Mouse (Mus musculus) liver, embryonic 13.5 days (tissue): Measurements from ENCODE around the gene Lrrc7. TPM values are rescaled to one million over a fixed set of nuclear protein-coding genes. Genes with fewer than 3 reads are reported as not detected.
"Not testable (repeated sequence)": the region's sequence is repeated elsewhere in the genome, so short reads cannot be mapped to it uniquely, and the experiment has no call there.

Source experiments
- ATAC-seq: fragments of 200-750 bp; cut with Nextera tagmentation; 2 replicates; pipeline ENCODE4 v1.8.0; 2017; ENCODE audit warnings: low read depth, mild to moderate bottlenecking, moderate number of reproducible peaks, moderate library complexity
- DNase-seq: peaks from one replicate; pipeline ENCODE4 v3.0.0; 2022
- H3K27ac ChIP-seq: fragments of 300-500 bp; sonication (generic); 2 replicates; pipeline ENCODE4 v1.5.1; 2015; ENCODE audit warnings: moderate library complexity, mild to moderate bottlenecking, inconsistent platforms
- H3K27me3 ChIP-seq: fragments of 300-500 bp; sonication (generic); 2 replicates; pipeline ENCODE4 v1.6.1; 2015; ENCODE audit warnings: mild to moderate bottlenecking, inconsistent platforms
- H3K36me3 ChIP-seq: fragments of 300-500 bp; sonication (generic); 2 replicates; pipeline ENCODE4 v1.6.1; 2015; ENCODE audit warnings: mild to moderate bottlenecking, inconsistent platforms
- H3K4me1 ChIP-seq: fragments of 300-500 bp; sonication (generic); replicated peaks from 2 replicates; pipeline ENCODE4 v1.6.1; 2015; ENCODE audit warnings: inconsistent platforms
- H3K4me2 ChIP-seq: fragments of 300-500 bp; sonication (generic); 2 replicates; pipeline ENCODE4 v1.6.1; 2015; ENCODE audit warnings: inconsistent platforms, mild to moderate bottlenecking, moderate library complexity
- H3K4me3 ChIP-seq: fragments of 300-500 bp; sonication (generic); replicated peaks from 2 replicates; pipeline ENCODE4 v1.5.1; 2015; ENCODE audit warnings: mild to moderate bottlenecking, inconsistent platforms
- H3K9ac ChIP-seq: fragments of 300-500 bp; sonication (generic); 2 replicates; pipeline ENCODE4 v1.6.1; 2015; ENCODE audit warnings: mild to moderate bottlenecking, inconsistent platforms
- H3K9me3 ChIP-seq: fragments of 300-500 bp; sonication (generic); replicated peaks from 2 replicates; pipeline ENCODE4 v1.6.1; 2016; ENCODE audit warnings: inconsistent platforms
- WGBS: fragments of 180-500 bp; shearing (Covaris S2); methylation state at CpG from one replicate; pipeline ENCODE4 v1.1.7; 2015; ENCODE audit not compliant: insufficient replicate concordance; 5-methylcytosine and 5-hydroxymethylcytosine counted together
- polyA plus RNA-seq: library from polyadenylated mRNA; unstranded; fragments of >200 nt; fragmentation: Nextera tagmentation; extraction: Ambion mirVana; gene quantifications from 2 replicates; pipeline ENCODE4 v1.2.1, GENCODE M21; 2015

The Lrrc7 gene
- polyA plus RNA-seq, 1 experiment from 2014 or later, result 0.05 TPM

GRCm38 (mm10) chr3:158103467-158103866 is 458.6 kb downstream of the Lrrc7 start:
- Histone ChIP-seq H3K4me3 (no peak overlapping the region), H3K4me1 (no peaks in the 10 kb centered on the region), H3K9ac (no peak overlapping the region), H3K4me2 (no peak overlapping the region), H3K27me3 (no peaks in the 10 kb centered on the region), H3K36me3 (no peaks in the 10 kb centered on the region), H3K27ac (no peak overlapping the region), H3K9me3 (no peaks in the 10 kb centered on the region)
- ATAC-seq, result no peak
- WGBS, result 47% methylated on average over 2 of the region's 2 CpGs
- no peak for DNase-seq

- not testable (repeated sequence) for H3K36me3 ChIP-seq, H3K9ac ChIP-seq, H3K27ac ChIP-seq, ATAC-seq, DNase-seq, H3K4me2 ChIP-seq, H3K27me3 ChIP-seq, H3K4me3 ChIP-seq, H3K4me1 ChIP-seq, H3K9me3 ChIP-seq
- WGBS, result 38% methylated on average over 1 of the region's 1 CpGs
Observed at GRCm38 (mm10) chr3:158102530-158102929, 459.5 kb downstream of the Lrrc7 start.

- H3K9me3 ChIP-seq, ATAC-seq, H3K9ac ChIP-seq, H3K4me3 ChIP-seq, H3K36me3 ChIP-seq, H3K27ac ChIP-seq, DNase-seq, H3K27me3 ChIP-seq, H3K4me1 ChIP-seq, H3K4me2 ChIP-seq: not testable (repeated sequence)
- 76% methylated on average over 9 of the region's 10 CpGs for WGBS
Observed at GRCm38 (mm10) chr3:158102043-158102442, 460.0 kb downstream of the Lrrc7 start.

GRCm38 (mm10) chr3:158093919-158094318 is 468.1 kb downstream of the Lrrc7 start:
- H3K9me3 ChIP-seq, result no peaks in the 10 kb centered on the region

GRCm38 (mm10) chr3:158091601-158092000 is 470.4 kb downstream of the Lrrc7 start:
- Histone ChIP-seq H3K27me3 (no peaks in the 10 kb centered on the region), H3K4me3 (no peak overlapping the region), H3K9me3 (no peaks in the 10 kb centered on the region), H3K9ac (no peak overlapping the region), H3K4me1 (no peaks in the 10 kb centered on the region), H3K27ac (no peak overlapping the region), H3K36me3 (no peaks in the 10 kb centered on the region), H3K4me2 (no peak overlapping the region)
- DNase-seq, result no peak
- ATAC-seq, result no peak
- WGBS, result 54% methylated on average over 3 of the region's 3 CpGs

More at GRCm38 (mm10) chr3:158093919-158094318, 468.1 kb downstream of the Lrrc7 start:
- H3K36me3 ChIP-seq, result no peaks in the 10 kb centered on the region
- no peak for ATAC-seq
- 53% methylated on average over 4 of the region's 4 CpGs for WGBS
- no peaks in the 10 kb centered on the region for H3K4me1 ChIP-seq
- no peak overlapping the region for H3K4me2 ChIP-seq
- DNase-seq, result no peak
- H3K4me3 ChIP-seq, result no peak overlapping the region
- no peak overlapping the region for H3K9ac ChIP-seq
- no peak overlapping the region for H3K27ac ChIP-seq
- no peaks in the 10 kb centered on the region for H3K27me3 ChIP-seq

- Histone ChIP-seq H3K4me1 (no peaks in the 10 kb centered on the region), H3K9ac (no peak overlapping the region), H3K27ac (no peak overlapping the region), H3K27me3 (no peaks in the 10 kb centered on the region), H3K4me3 (no peak overlapping the region), H3K9me3 (no peaks in the 10 kb centered on the region), H3K36me3 (no peaks in the 10 kb centered on the region), H3K4me2 (no peak overlapping the region)
- DNase-seq, result no peak
- ATAC-seq, result no peak
- 62% methylated on average over 5 of the region's 5 CpGs for WGBS
Observed at GRCm38 (mm10) chr3:158077828-158078227, 484.2 kb downstream of the Lrrc7 start.

GRCm38 (mm10) chr3:158077380-158077772 is 484.6 kb downstream of the Lrrc7 start:
- H3K4me1 ChIP-seq, result no peaks in the 10 kb centered on the region
- no peaks in the 10 kb centered on the region for H3K36me3 ChIP-seq
- no peak overlapping the region for H3K4me2 ChIP-seq
- H3K4me3 ChIP-seq, result no peak overlapping the region
- ATAC-seq (no peak), DNase-seq (no peak)
- no peak overlapping the region for H3K9ac ChIP-seq
- 19% methylated on average over 1 of the region's 1 CpGs for WGBS
- H3K27me3 ChIP-seq, result no peaks in the 10 kb centered on the region
- no peak overlapping the region for H3K27ac ChIP-seq
- H3K9me3 ChIP-seq, result no peaks in the 10 kb centered on the region

- Histone ChIP-seq H3K9me3 (no peaks in the 10 kb centered on the region), H3K4me2 (no peak overlapping the region), H3K9ac (no peak overlapping the region), H3K27ac (no peak overlapping the region), H3K4me1 (no peaks in the 10 kb centered on the region), H3K36me3 (no peaks in the 10 kb centered on the region), H3K27me3 (no peaks in the 10 kb centered on the region), H3K4me3 (no peak overlapping the region)
- DNase-seq (no peak), ATAC-seq (no peak)
- 32% methylated on average over 4 of the region's 4 CpGs for WGBS
Observed at GRCm38 (mm10) chr3:158076685-158077379, 485.2 kb downstream of the Lrrc7 start.

GRCm38 (mm10) chr3:158075004-158075403 is 487.0 kb downstream of the Lrrc7 start:
- Histone ChIP-seq H3K27me3 (no peaks in the 10 kb centered on the region), H3K4me2 (no peak overlapping the region), H3K27ac (no peak overlapping the region), H3K36me3 (no peaks in the 10 kb centered on the region), H3K4me3 (no peak overlapping the region), H3K9me3 (no peaks in the 10 kb centered on the region), H3K4me1 (no peaks in the 10 kb centered on the region), H3K9ac (no peak overlapping the region)
- DNase-seq (no peak), ATAC-seq (no peak)
- WGBS, result 82% methylated on average over 2 of the region's 2 CpGs

- Histone ChIP-seq H3K4me3 (no peak overlapping the region), H3K4me1 (no peaks in the 10 kb centered on the region), H3K36me3 (peaks cover 17% of the 10 kb centered on the region), H3K27me3 (no peaks in the 10 kb centered on the region), H3K27ac (no peak overlapping the region), H3K9me3 (no peaks in the 10 kb centered on the region), H3K4me2 (no peak overlapping the region), H3K9ac (no peak overlapping the region)
- no peak for DNase-seq
- 80% methylated on average over 9 of the region's 9 CpGs for WGBS
- peak; percentile 57; the same call in 1 of the 2 replicates for ATAC-seq
Observed at GRCm38 (mm10) chr3:158068613-158069263, 493.3 kb downstream of the Lrrc7 start.

GRCm38 (mm10) chr3:158067916-158068315 is 494.1 kb downstream of the Lrrc7 start:
- DNase-seq (no peak), ATAC-seq (no peak)
- H3K27me3 ChIP-seq, result no peaks in the 10 kb centered on the region
- H3K36me3 ChIP-seq, result peaks cover 24% of the 10 kb centered on the region
- no peaks in the 10 kb centered on the region for H3K4me1 ChIP-seq
- H3K4me3 ChIP-seq, result no peak overlapping the region
- 77% methylated on average over 7 of the region's 7 CpGs for WGBS
- H3K9me3 ChIP-seq, result no peaks in the 10 kb centered on the region
- no peak overlapping the region for H3K9ac ChIP-seq
- H3K4me2 ChIP-seq, result no peak overlapping the region
- no peak overlapping the region for H3K27ac ChIP-seq

GRCm38 (mm10) chr3:158065256-158065655 is 496.8 kb downstream of the Lrrc7 start:
- no peak overlapping the region for H3K4me2 ChIP-seq
- H3K9me3 ChIP-seq, result no peaks in the 10 kb centered on the region
- no peak overlapping the region for H3K9ac ChIP-seq
- peaks cover 33% of the 10 kb centered on the region for H3K36me3 ChIP-seq
- DNase-seq (no peak), ATAC-seq (no peak)
- H3K4me3 ChIP-seq, result no peak overlapping the region
- H3K27me3 ChIP-seq, result no peaks in the 10 kb centered on the region
- no peak overlapping the region for H3K27ac ChIP-seq
- H3K4me1 ChIP-seq, result no peaks in the 10 kb centered on the region
- 75% methylated on average over 2 of the region's 2 CpGs for WGBS
